Mouse (Mus musculus) CH12.LX (cell line): ENCODE measurements around the gene Samsn1.

ENCODE experiments used
- CTCF ChIP-seq, 2 experiments: IDR thresholded peaks in 1 of 2; conservative IDR thresholded peaks in 1 of 2; 2 replicates each; pipeline ENCODE4 v1.5.1; 2011 to 2012; ENCODE audit warnings: low read depth in 2 of 2, low read length in 2 of 2, improper control_type of control experiment in 1 of 2, inconsistent platforms in 1 of 2, mild to moderate bottlenecking in 1 of 2, moderate library complexity in 1 of 2
- JUN ChIP-seq: IDR thresholded peaks from 2 replicates; pipeline ENCODE4 v1.6.1; 2011; ENCODE audit warnings: low read depth, mild to moderate bottlenecking, low read length, improper control_type of control experiment, moderate library complexity; ENCODE audit not compliant: insufficient read depth
- TCF12 ChIP-seq: IDR thresholded peaks from 2 replicates; pipeline ENCODE4 v1.6.1; 2014; ENCODE audit warnings: low read depth, mild to moderate bottlenecking, inconsistent platforms, low read length, improper control_type of control experiment

DNA sequence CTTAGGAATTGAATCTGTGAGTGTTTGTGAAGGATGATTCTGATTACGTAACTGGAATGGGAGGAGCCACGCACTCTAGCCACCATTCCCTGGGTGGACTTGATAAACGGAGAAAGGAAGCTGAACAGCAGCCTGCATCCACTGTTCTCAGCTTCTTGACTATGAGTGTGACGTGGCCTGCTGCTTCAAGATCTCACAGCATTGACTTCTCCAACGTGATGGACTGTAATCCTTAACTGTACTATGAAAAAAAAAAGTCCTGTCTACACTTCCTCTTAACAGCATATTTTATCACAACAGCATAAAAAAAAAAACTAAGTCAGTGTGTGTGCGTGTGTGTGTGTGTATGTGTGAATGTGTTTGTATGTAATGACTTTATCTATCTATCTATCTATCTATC is 134.9 kb downstream of the Samsn1 start:
- TF ChIP-seq CTCF (conservative IDR thresholded peaks at IDR 0.05 in 1 of 2, IDR thresholded peaks at IDR 0.05 in 1 of 2; ENCODE audit: low read depth in 2 of 2, low read length in 2 of 2) = no peak
- no peak for TF ChIP-seq JUN
- no peak for TF ChIP-seq TCF12
